Mouse (Mus musculus) neutrophil, adult 59 days (primary cell): ENCODE results near the gene Cst12. TPM values are rescaled to one million over a fixed set of nuclear protein-coding genes. Genes with fewer than 3 reads are reported as not detected.

Experiments
- total RNA-seq, 2 experiments: library from RNA; stranded (reverse); gene quantifications; 1 replicate in 1 of 2; 2 replicates in 1 of 2; pipeline ENCODE4 v1.2.4; 2023

The Cst12 gene
- not detected for total RNA-seq

GRCm38 (mm10) chr2:148789142-148789541 is at the start of gene Cst12:
Gene Cst12, plus strand, starts transcription at chr2:148789361.

GRCm38 (mm10) chr2:148750058-148750457 is 39.1 kb upstream of the Cst12 start, which contains the start of gene Cstl1:
Gene Cstl1, plus strand, starts transcription at chr2:148750358.

GRCm38 (mm10) chr2:148771397-148771796 is 17.8 kb upstream of the Cst12 start, which contains the start of gene Cst11:
Gene Cst11, minus strand, starts transcription at chr2:148771497.

GRCm38 (mm10) chr2:148781709-148782108 is 7.5 kb upstream of the Cst12 start, which contains the start of gene 8030411F24Rik:
Gene 8030411F24Rik, plus strand, starts transcription at chr2:148782009.

GRCm38 (mm10) chr2:148798485-148798884 is 9.3 kb downstream of the Cst12 start, which contains the start of gene Cst8:
Gene Cst8, plus strand, starts transcription at chr2:148798785.

GRCm38 (mm10) chr2:148819909-148820308 is 30.7 kb downstream of the Cst12 start, which contains the start of gene Cst13:
Gene Cst13, plus strand, starts transcription at chr2:148820081.

GRCm38 (mm10) chr2:148834912-148835311 is 45.8 kb downstream of the Cst12 start, which contains the start of gene Cst9:
Gene Cst9, plus strand, starts transcription at chr2:148835147.

Other genes starting within 250 kb of the Cst12 start
- gene Nxt1, start 116.8 kb upstream of the Cst12 start, total RNA-seq, result 10 to 100 TPM; 23.6 to 26.9 TPM
- 10 to 100 TPM; 14.7 to 15.3 TPM for gene Gzf1, start 108.3 kb upstream of the Cst12 start, total RNA-seq
- 1 to 10 TPM; 1.4 to 1.9 TPM for gene Napb, start 56.9 kb upstream of the Cst12 start, total RNA-seq
- not detected for gene Cstl1, start 39.0 kb upstream of the Cst12 start, total RNA-seq
- gene Cst11, start 17.9 kb upstream of the Cst12 start, total RNA-seq, result not detected
- not detected for gene 8030411F24Rik, start 7.4 kb upstream of the Cst12 start, total RNA-seq
- gene Cst8, start 9.4 kb downstream of the Cst12 start, total RNA-seq, result not detected
- not detected for gene Cst13, start 30.7 kb downstream of the Cst12 start, total RNA-seq
- gene Cst9, start 45.8 kb downstream of the Cst12 start, total RNA-seq, result not detected
- gene 9230104L09Rik, start 75.7 kb downstream of the Cst12 start, total RNA-seq, result not detected
- 100 to 1,000 TPM; 582 to 646 TPM for gene Cst3, start 86.3 kb downstream of the Cst12 start, total RNA-seq
- not detected for gene Gm1330, start 213.9 kb downstream of the Cst12 start, total RNA-seq
- not detected for gene Gm10750, start 227.9 kb downstream of the Cst12 start, total RNA-seq